Mouse (Mus musculus) heart, embryonic 15.5 days (tissue): ENCODE measurements around the gene Nacc2. TPM values are rescaled to one million over a fixed set of nuclear protein-coding genes. Genes with fewer than 3 reads are reported as not detected.

ENCODE experiments used
- ATAC-seq: fragments of 200-750 bp; cut with Nextera tagmentation; replicated peaks from 2 replicates; pipeline ENCODE4 v1.8.0; 2017; ENCODE audit warnings: low read depth, moderate TSS enrichment; ENCODE audit not compliant: insufficient number of reproducible peaks, insufficient read depth, low FRiP score
- H3K27ac ChIP-seq: fragments of 300-500 bp; sonication (generic); 2 replicates; pipeline ENCODE4 v1.5.1; 2015; ENCODE audit warnings: mild to moderate bottlenecking, inconsistent platforms
- H3K27me3 ChIP-seq: fragments of 300-500 bp; sonication (generic); 2 replicates; pipeline ENCODE4 v1.6.1; 2015; ENCODE audit warnings: inconsistent platforms
- H3K36me3 ChIP-seq: fragments of 300-500 bp; sonication (generic); 2 replicates; pipeline ENCODE4 v1.6.1; 2015; ENCODE audit warnings: mild to moderate bottlenecking, inconsistent platforms
- H3K4me1 ChIP-seq: fragments of 300-500 bp; sonication (generic); replicated peaks from 2 replicates; pipeline ENCODE4 v1.6.1; 2015; ENCODE audit warnings: inconsistent platforms
- H3K4me2 ChIP-seq: fragments of 300-500 bp; sonication (generic); 2 replicates; pipeline ENCODE4 v1.6.1; 2015; ENCODE audit warnings: inconsistent platforms, mild to moderate bottlenecking, moderate library complexity
- H3K4me3 ChIP-seq: fragments of 300-500 bp; sonication (generic); 2 replicates; pipeline ENCODE4 v1.5.1; 2015; ENCODE audit warnings: mild to moderate bottlenecking, inconsistent platforms
- H3K9ac ChIP-seq: fragments of 300-500 bp; sonication (generic); 2 replicates; pipeline ENCODE4 v1.6.1; 2015; ENCODE audit warnings: mild to moderate bottlenecking, inconsistent platforms
- H3K9me3 ChIP-seq: fragments of 300-500 bp; sonication (generic); replicated peaks from 2 replicates; pipeline ENCODE4 v1.6.1; 2016; ENCODE audit warnings: inconsistent platforms
- WGBS: fragments of 180-500 bp; shearing (Covaris S2); methylation state at CpG from one replicate; pipeline ENCODE4 v1.1.7; 2015; ENCODE audit warnings: mixed read lengths; 5-methylcytosine and 5-hydroxymethylcytosine counted together
- polyA plus RNA-seq: library from polyadenylated mRNA; unstranded; fragments of >200 nt; fragmentation: Nextera tagmentation; extraction: Ambion mirVana; gene quantifications from 2 replicates; pipeline ENCODE4 v1.2.1, GENCODE M21; 2015

The Nacc2 gene
- polyA plus RNA-seq, 1 experiment from 2014 or later: 5.2 TPM

DNA sequence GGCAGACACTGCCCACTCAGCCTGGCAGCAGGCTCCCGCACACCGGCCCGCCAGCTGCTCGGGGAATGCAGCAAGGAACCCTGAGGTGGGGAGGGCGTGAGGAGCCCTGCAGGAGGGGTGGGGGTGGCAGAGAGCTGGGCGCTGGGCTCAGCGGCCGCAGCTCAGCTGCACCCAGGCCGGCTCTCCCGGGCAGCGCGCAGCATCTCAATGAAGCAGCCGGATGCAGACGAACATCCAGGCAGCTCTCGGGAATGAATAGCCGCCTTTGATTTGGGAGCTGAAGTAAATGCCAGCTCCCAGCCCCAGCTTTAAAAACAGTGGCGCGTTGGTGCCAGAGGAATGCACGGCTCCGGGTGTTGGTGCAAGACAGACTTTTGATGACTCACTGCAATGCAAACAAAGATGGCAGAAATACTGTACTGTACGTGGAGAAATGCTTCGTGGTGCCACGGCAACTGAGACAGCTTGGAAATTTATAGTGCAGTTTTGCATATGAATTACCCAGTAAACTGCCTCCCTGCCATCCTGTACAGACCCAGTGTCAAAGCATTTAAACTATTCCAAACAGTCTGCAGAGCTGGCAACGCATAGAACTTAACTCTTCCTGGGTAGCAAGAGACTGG is 31.1 kb downstream of the Nacc2 start:
- 1% methylated on average over 24 of the region's 24 CpGs for WGBS
- ATAC-seq: 0 out of 2 replicates have a peak, but pooled peaks have one; percentile 6
- H3K27ac ChIP-seq: peak overlapping the region; percentile 41
- peaks cover 40% of the 10 kb centered on the region for H3K4me1 ChIP-seq
- H3K9ac ChIP-seq: peak overlapping the region; percentile 42
- H3K4me3 ChIP-seq: peak overlapping the region; percentile 48
- peaks cover 3% of the 10 kb centered on the region; the same call in 1 of the 2 replicates for H3K36me3 ChIP-seq
- peaks cover 40% of the 10 kb centered on the region for H3K27me3 ChIP-seq
- peak overlapping the region; percentile 79 for H3K4me2 ChIP-seq
- H3K9me3 ChIP-seq: no peaks in the 10 kb centered on the region

GRCm38 (mm10) chr2:26090876-26091770 is 31.9 kb downstream of the Nacc2 start:
- peak overlapping the region; percentile 42 for H3K9ac ChIP-seq
- peak overlapping the region; percentile 48 for H3K4me3 ChIP-seq
- H3K9me3 ChIP-seq: no peaks in the 10 kb centered on the region
- 5% methylated on average over 38 of the region's 39 CpGs for WGBS
- peak overlapping the region; percentile 41 for H3K27ac ChIP-seq
- H3K4me2 ChIP-seq: peak overlapping the region; percentile 79
- H3K4me1 ChIP-seq: peaks cover 42% of the 10 kb centered on the region
- peaks cover 40% of the 10 kb centered on the region for H3K27me3 ChIP-seq
- H3K36me3 ChIP-seq: peaks cover 3% of the 10 kb centered on the region; the same call in 1 of the 2 replicates
- ATAC-seq: no peak

GRCm38 (mm10) chr2:26089005-26089404 is 34.0 kb downstream of the Nacc2 start:
- Histone ChIP-seq H3K27ac (no peak overlapping the region), H3K36me3 (peaks cover 3% of the 10 kb centered on the region; the same call in 1 of the 2 replicates), H3K4me3 (no peak overlapping the region), H3K4me1 (peaks cover 42% of the 10 kb centered on the region), H3K9me3 (no peaks in the 10 kb centered on the region), H3K9ac (no peak overlapping the region), H3K27me3 (peaks cover 37% of the 10 kb centered on the region), H3K4me2 (no peak overlapping the region)
- 79% methylated on average over 2 of the region's 2 CpGs for WGBS
- ATAC-seq: no peak

- no peak overlapping the region for H3K4me2 ChIP-seq
- H3K36me3 ChIP-seq: peaks cover 3% of the 10 kb centered on the region; the same call in 1 of the 2 replicates
- H3K27ac ChIP-seq: no peak overlapping the region
- no peak for ATAC-seq
- H3K4me3 ChIP-seq: no peak overlapping the region
- no peaks in the 10 kb centered on the region for H3K9me3 ChIP-seq
- H3K4me1 ChIP-seq: peaks cover 34% of the 10 kb centered on the region
- no peak overlapping the region for H3K9ac ChIP-seq
- H3K27me3 ChIP-seq: peaks cover 19% of the 10 kb centered on the region
- 53% methylated on average over 4 of the region's 4 CpGs for WGBS
These were observed 36.0 kb downstream of the Nacc2 start for GRCm38 (mm10) chr2:26086926-26087600.

DNA sequence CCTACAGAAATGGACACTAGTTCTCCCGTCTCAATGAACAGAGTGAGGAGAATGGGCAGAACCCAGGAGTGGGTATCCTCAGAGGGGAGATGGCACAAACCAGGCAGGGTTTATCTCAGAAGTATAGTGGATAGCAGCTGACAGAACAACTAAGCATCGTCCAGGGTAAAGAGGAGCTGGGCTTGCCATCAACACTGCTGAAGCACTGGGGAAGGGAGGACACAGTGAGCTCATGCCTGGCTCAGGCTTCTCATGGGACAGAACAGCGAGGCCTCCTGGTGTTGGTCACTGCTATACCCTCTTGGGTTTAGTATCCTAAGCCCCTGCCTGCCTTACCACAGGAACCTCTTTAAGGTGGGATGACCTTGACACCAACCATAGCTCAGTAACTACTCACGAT is 36.5 kb downstream of the Nacc2 start:
- Histone ChIP-seq H3K27me3 (peaks cover 19% of the 10 kb centered on the region), H3K9me3 (no peaks in the 10 kb centered on the region), H3K4me1 (peaks cover 28% of the 10 kb centered on the region), H3K4me2 (no peak overlapping the region), H3K9ac (no peak overlapping the region), H3K36me3 (peaks cover 3% of the 10 kb centered on the region; the same call in 1 of the 2 replicates), H3K4me3 (no peak overlapping the region), H3K27ac (no peak overlapping the region)
- WGBS: 80% methylated on average over 4 of the region's 4 CpGs
- ATAC-seq: no peak

DNA sequence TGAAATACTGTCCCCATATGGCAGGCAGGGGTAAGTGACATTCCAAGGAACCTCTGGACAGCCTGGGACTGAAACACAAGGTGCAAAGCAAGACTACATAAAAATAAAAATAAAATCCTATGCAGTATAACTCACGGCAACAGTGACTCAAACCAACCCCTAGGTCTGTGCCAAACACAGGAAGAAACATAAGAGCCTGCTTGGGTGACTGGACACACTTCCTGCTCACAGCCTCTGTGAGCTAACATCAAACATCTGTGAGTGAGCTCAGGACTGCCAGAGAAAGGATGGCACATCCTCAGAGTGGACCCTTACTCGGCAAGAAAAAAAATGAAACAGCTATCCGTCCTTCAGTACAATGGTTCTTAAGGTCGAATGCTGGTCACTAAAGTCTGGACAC is 40.1 kb downstream of the Nacc2 start:
- no peak overlapping the region for H3K9ac ChIP-seq
- H3K36me3 ChIP-seq: no peaks in the 10 kb centered on the region
- H3K4me3 ChIP-seq: no peak overlapping the region
- no peaks in the 10 kb centered on the region for H3K27me3 ChIP-seq
- no peak overlapping the region for H3K4me2 ChIP-seq
- no peaks in the 10 kb centered on the region for H3K9me3 ChIP-seq
- 72% methylated on average over 4 of the region's 4 CpGs for WGBS
- no peak overlapping the region for H3K27ac ChIP-seq
- ATAC-seq: no peak
- H3K4me1 ChIP-seq: peaks cover 11% of the 10 kb centered on the region

GRCm38 (mm10) chr2:26080830-26081229 is 42.2 kb downstream of the Nacc2 start:
- Histone ChIP-seq H3K4me1 (no peaks in the 10 kb centered on the region), H3K9me3 (no peaks in the 10 kb centered on the region), H3K27me3 (no peaks in the 10 kb centered on the region), H3K9ac (no peak overlapping the region), H3K27ac (no peak overlapping the region), H3K36me3 (no peaks in the 10 kb centered on the region), H3K4me2 (no peak overlapping the region), H3K4me3 (no peak overlapping the region)
- no peak for ATAC-seq
- 70% methylated on average over 3 of the region's 3 CpGs for WGBS

DNA sequence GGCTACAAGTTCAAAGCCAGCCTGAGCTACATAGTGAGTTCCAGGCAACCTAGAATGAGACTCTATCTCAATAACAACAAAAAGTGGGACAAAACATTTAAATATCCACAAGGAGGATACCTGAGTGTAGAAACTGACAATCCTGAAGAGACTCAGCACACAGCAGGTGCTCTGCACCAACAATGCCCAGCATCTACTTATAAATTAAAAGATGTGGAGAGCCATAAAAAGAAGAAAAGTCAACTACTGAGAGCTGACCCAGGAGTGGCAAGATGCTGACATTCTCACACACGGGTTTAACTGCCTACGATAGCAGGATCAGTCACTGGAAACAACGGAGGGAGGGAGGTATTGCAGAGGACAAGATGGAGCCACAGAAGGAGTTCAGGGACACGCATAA is 43.6 kb downstream of the Nacc2 start:
- no peak overlapping the region for H3K4me3 ChIP-seq
- no peak overlapping the region for H3K9ac ChIP-seq
- no peaks in the 10 kb centered on the region for H3K27me3 ChIP-seq
- no peaks in the 10 kb centered on the region for H3K36me3 ChIP-seq
- no peak overlapping the region for H3K4me2 ChIP-seq
- no peak for ATAC-seq
- H3K9me3 ChIP-seq: no peaks in the 10 kb centered on the region
- H3K4me1 ChIP-seq: no peaks in the 10 kb centered on the region
- H3K27ac ChIP-seq: no peak overlapping the region
- 76% methylated on average over 4 of the region's 4 CpGs for WGBS

GRCm38 (mm10) chr2:26077068-26077467 is 46.0 kb downstream of the Nacc2 start:
- Histone ChIP-seq H3K27me3 (no peaks in the 10 kb centered on the region), H3K4me2 (no peak overlapping the region), H3K27ac (no peak overlapping the region), H3K4me1 (no peaks in the 10 kb centered on the region), H3K9ac (no peak overlapping the region), H3K4me3 (no peak overlapping the region), H3K36me3 (no peaks in the 10 kb centered on the region), H3K9me3 (no peaks in the 10 kb centered on the region)
- ATAC-seq: no peak
- 88% methylated on average over 4 of the region's 4 CpGs for WGBS

DNA sequence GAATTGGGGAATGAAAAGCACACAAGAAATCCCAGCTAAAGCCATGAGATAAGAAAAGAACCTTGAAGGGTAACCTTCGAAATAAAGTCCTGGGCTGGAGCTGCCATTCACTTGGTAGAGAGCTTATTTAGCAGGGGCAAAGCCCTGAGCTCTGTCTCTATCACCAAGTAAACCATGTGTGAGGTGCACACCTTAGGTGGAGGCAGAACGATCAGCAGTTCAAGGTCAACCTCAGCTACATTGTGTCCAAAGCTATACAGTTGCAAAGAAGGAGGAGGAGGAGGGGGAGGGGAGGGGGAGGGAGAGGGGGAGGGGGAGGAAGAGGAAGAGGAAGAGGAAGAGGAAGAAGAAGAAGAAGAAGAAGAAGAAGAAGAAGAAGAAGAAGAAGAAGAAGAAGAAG is 46.9 kb downstream of the Nacc2 start:
- Histone ChIP-seq H3K9ac (no peak overlapping the region), H3K4me1 (no peaks in the 10 kb centered on the region), H3K36me3 (no peaks in the 10 kb centered on the region), H3K27ac (no peak overlapping the region), H3K27me3 (no peaks in the 10 kb centered on the region), H3K4me3 (no peak overlapping the region), H3K4me2 (no peak overlapping the region), H3K9me3 (no peaks in the 10 kb centered on the region)
- no peak for ATAC-seq
- WGBS: 51% methylated on average over 2 of the region's 2 CpGs

DNA sequence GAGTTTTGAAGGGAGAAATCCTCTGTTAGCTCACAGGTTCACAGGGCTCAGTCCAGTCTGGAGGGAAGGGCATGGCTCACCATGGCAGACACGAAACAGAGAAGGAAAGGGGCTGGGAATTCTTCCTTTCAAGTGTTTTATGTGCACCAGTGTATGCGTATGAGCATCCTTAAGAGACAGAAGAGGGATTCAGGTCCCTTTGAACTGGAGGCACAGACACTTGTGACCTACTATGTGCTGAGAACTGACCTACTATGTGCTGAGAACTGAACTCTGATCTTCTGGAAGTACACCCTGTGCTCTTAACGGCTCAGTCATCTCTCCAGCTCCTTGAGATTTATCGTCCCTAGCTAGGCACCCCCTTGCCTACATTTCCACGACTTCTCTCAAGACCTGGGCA is 48.5 kb downstream of the Nacc2 start:
- H3K4me2 ChIP-seq: no peak overlapping the region
- no peak overlapping the region for H3K9ac ChIP-seq
- no peaks in the 10 kb centered on the region for H3K4me1 ChIP-seq
- H3K27me3 ChIP-seq: no peaks in the 10 kb centered on the region
- H3K4me3 ChIP-seq: no peak overlapping the region
- H3K27ac ChIP-seq: no peak overlapping the region
- ATAC-seq: no peak
- no peaks in the 10 kb centered on the region for H3K9me3 ChIP-seq
- 82% methylated on average over 5 of the region's 5 CpGs for WGBS
- H3K36me3 ChIP-seq: no peaks in the 10 kb centered on the region
